Mouse (Mus musculus): Measurements from ENCODE around the gene Garnl3.

Gene Garnl3

DNA sequence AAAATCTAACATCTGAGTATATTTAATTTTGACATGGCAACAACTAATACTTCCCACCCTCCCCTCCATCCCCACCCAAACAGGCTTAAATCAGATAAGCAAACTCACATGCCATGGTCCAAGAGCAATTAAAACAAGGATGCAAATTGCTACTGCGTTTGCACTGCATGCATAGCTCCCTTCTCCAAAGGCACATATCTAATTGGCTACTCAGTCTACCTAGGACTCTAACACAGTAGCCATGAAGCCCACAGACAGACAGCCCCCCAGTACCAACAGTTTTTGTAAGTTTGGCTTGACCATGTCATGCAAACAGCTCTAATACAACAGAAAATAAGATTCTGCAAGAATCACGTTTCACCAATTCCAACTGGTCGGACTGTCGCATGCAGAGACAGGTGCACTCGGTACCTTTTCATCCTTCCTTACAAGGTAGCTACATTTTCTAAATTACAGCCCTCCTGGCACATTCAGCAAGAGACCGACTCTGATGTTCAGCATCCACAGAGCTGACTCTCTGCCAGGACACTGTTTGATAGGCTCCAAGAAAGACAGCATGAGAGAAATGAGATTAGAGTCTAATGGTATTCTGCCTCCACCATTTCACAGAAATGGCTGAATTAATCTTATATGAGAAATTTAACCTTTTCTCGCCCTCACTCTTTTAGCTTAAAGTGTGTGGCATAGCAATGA, 44.6 kb downstream of the Garnl3 start:
- peak; percentile 35 to 41 for DNase-seq

DNA sequence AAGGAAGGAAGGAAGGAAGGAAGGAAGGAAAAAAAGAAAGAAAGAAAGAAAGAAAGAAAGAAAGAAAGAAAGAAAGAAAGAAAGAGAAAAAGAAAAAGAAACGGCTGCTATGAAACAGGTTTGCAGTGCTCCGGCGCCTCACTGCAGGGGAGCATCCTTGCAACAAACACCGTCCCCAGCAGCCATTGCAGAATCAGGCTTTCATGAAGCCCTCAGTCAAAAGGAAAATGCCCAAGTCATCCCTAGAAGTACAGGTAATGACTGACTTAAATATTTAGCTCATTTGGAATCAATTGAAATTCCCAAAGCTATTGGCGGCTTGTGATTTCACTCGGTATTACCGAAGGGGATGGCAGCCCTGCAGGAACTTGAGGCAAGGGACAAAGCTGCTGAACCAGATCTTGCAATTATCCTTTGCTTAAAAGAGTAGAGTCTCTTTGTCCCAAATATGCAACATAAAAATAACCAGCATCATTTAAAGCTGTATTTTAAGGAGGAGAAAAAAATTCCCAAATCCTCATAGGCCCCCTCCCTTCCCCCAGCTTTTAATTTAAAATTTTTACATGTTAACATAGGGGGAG, 45.3 kb downstream of the Garnl3 start:
- peak in 1 of 2 experiments; percentile 35 for DNase-seq

DNA sequence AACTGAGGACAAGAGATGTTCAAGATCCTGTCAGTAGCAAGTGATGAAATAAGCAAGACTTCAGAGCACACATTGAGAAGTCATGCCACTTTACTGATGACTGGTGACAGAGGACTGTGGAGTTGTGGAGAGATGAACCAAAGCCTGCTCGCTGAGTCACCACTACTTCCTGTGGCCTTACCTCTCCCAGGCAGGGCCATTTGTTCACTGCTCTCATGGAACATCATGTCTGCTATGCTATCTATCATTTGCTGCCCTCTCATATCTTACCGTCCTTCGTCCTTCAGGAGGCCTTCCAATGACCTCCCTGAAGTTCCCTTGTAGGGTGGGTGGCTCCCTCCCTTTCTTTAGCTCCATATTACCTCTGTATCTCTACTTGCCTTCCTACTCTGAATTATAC, 47.2 kb downstream of the Garnl3 start:
- DNase-seq = no peak

DNA sequence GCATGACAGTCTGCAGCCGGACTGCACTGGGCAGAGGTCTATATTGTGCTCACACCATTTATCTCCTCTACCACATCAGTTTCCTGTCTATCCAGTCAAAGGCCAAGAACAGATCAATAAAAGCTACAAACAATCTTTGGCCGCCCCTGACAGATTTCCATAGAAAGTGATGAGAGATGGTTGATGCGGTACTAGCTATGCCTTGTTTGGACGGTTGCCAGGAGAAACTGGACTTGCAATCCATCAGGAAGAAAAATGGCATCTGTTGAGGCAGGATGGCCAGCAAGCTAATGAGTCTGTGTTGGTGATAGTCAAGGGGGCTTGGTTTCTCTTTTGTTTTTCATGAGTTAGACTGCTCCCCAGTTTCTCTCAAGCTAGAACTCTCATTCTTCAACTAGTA, 51.3 kb downstream of the Garnl3 start:
- no peak for DNase-seq

DNA sequence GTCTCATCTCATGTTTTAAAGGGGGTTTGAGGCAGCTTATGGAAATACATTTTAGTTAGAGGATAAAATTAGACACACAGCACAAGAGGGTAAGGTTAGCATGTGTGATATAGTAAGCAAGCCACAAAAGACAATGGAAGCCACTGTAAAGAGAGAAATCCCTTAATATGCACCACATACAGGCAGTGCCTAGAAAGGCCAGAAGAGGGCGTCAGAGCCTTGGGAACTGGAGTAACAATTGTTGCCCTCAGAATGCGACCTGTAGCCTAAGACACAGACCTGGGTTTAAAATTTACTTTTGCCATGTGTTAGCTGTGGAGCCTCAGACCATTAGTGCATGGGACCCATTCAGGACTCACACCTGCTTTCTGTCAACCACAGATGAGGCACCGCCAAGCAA, 54.2 kb downstream of the Garnl3 start:
- peak; percentile 49 to 59 for DNase-seq

DNA sequence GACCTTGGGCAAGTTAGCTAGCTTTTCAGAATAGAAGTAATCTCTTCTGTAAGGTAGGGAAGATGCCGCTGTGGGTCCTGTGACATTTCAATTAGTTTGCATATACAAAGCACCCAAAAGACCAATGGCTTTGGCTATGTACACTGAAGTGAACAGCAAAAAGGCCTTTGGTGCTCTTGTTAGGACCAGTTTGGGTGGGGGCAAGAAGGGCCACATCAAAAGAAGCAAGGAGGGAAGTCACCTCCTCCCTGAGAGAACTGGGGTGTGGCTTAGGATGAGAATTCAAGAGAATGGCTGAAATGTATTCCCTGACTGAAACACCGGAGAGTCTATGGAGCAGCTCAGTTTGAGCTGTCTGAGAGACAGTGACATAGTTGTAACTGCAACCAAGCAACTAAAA, 56.5 kb downstream of the Garnl3 start:
- no peak for DNase-seq

DNA sequence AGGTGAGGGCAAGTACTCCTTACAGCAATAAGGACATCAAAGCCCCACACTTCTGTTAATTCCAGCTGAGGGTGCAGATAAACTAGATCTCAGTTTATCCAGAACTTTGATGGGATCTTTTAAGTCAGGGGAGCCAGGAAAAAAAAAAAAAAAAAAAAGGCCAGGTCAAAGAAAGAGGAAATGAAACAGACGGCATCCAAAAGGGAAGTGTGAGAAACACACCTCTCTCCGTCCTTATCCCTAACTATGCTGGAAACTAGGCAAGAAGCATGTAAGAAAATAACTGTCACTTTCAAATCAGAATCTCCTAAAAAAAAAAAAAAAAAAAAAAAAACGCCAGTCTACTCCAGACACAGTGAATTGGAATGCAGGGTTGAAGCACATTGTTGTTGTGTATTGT, 57.3 kb downstream of the Garnl3 start:
- no peak for DNase-seq

DNA sequence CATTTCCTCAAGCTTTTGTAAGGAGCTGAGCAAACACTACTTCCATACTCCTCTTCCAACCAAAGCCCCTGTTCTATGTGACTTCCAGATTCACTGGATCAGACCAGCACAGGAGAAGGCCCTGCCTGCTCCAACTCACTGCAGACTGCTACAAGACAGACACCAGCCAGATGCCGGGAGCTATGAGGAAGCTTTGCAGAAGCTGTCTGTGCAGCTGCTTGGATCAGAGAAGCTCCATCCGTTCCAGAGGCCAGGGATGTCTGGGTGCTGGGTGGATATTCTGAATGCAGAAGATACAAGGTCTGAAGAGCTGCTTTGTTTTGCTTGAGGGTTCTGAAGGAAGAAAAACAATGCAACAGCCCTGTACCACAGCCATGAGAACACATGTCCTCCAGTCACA, 59.1 kb downstream of the Garnl3 start:
- DNase-seq = no peak

DNA sequence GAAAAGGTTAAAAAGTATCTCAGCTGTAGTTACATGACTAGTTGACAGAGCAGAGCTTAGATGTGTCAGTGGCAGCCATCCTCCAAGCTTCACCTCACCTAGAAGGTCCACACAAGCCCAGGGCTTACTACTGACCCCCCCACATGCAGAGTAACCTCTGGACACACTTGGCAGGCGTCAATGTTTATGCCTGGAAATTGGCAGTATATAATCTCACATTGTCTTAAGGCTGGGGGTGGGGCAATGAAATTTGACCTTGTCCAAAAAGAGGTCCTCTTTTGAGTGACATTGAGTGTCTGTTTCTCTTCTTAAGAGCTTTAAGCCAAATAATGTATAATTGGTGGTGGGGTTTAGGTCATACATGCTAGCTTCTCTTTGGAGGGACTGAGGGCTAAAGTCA, 65.8 kb downstream of the Garnl3 start:
- DNase-seq = no peak

DNA sequence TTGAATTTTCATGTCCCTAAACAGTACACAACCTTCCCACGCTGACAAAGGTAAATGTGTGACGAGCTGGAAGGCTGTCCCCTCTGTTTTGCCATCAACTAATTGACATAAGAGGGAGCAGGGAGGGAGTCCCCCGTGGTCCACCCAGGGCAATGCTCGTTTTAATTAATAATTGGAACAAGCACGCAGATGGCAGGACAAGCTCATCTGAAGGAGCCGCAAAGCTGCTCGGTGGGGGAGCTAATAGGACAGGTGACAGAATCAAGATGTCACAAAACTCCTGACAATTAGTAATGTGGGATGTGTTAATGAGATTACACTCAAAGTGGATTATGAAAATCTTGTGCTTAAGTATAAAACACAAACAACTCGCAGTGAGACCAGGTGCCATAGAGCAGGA, 68.7 kb downstream of the Garnl3 start:
- peak in 1 of 2 experiments; percentile 13 for DNase-seq

DNA sequence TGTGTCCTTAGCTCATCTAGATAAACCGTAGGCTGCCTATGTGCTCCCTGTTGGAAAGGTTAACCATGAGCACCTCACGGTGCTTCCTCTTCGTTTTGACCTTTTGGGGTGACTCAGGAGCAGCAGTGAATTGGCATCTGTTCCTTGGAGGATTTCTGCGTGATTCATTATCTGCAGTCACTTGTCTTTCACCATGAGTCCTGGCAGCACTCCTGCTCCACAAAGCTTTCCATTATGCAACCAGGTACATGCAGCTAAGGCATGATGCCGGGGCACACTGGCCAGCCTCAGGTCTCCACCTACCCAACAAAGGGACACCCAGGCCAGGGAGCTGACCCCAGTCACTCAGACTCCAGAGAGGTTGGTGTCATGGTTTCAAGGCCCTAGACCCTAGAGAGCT, 72.5 kb downstream of the Garnl3 start:
- peak; percentile 75 to 78 for DNase-seq

DNA sequence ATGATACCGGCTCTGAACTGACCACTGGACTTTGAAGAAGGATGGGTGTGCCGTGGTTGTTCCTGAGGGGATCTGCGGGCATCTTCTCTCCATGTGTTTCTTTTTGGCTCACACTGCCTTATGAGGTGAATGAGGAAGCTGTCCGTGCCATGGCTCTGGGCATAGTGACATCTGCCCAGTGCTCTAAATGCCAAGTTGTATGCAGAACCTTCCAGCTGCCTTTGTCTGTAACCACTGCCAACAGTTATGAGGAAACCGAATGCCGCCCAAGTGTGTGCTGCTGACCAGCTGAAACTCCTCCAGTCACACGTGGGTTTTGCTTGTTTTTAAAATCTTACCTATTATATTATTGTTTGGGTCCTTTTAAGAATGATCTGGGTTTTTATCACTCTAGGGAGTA, 73.9 kb downstream of the Garnl3 start:
- no peak for DNase-seq

DNA sequence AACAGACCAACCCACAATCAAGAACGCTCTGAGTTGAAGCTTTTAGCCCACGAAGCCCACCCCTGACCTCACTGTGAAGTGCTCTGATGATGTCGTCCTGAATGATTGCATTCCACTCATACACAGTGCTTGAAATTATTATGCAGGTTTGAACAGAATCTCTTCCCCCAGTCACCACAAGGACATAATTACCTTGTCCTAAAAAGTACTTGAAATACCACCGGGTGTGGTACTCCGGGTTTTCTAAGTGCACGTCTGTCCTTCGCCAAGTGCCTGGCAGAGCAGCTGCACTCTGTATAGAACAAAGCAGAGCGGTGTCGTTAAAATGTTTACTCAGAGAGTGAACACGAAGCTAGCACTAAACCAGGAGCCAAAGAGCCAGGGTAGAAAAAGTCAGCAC, 77.5 kb downstream of the Garnl3 start:
- DNase-seq = no peak

DNA sequence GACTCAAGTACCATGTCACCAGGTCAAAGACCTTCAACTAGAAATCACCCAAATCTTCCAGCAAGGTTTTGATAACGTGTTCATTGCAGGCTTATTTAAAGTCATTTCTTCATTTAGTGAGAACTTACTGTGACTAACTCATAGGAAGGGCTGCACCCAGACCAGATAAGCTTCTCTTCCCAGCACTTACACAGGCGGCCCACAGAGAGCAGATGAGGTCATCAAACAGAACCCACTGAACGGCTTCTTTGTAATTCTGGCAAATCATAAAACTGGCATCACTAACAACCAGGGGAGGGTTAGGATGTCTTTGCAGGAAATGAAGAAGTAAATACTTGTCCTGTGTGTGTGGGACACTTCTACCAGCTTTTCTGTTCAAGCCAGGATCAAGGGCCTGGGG, 84.1 kb downstream of the Garnl3 start:
- no peak for DNase-seq

DNA sequence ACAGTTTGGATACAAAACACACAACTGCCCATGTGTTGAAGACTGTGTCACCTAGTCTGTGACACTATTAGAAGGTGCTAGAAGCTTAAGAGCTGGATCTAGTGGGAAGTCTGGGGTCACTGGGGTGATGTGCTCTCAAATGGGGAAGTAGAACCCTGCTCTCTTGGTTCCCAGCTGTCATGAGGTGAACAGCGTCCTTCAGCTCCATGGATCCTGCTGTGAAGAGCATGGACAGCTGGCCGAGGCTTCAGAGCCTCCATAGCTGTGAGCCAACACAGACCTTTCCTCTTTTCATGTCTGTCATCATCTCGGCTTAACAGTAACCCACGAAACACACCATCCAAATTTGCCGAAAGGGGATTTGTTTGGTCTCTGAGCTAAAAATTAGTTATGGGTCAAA, 84.5 kb downstream of the Garnl3 start:
- no peak for DNase-seq

DNA sequence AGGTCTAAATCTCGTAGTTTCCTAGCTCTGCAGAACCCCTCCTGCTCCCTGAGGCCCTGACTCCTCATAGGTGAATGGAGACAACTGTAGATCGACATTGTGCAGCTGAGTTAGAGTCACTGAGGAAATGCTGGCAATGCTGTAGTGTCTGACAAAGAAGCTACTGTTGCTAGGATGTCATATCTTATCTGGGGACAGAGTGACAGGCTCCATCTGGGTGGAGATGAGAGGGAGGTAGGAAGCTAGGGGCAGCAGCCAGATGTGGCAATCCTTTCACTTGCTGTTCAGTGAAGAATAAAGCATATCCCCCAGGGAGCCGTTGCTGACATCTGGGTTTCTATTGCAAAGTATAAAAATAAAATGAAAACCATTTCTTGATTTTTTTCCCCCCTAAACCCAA, 85.6 kb downstream of the Garnl3 start:
- no peak for DNase-seq

DNA sequence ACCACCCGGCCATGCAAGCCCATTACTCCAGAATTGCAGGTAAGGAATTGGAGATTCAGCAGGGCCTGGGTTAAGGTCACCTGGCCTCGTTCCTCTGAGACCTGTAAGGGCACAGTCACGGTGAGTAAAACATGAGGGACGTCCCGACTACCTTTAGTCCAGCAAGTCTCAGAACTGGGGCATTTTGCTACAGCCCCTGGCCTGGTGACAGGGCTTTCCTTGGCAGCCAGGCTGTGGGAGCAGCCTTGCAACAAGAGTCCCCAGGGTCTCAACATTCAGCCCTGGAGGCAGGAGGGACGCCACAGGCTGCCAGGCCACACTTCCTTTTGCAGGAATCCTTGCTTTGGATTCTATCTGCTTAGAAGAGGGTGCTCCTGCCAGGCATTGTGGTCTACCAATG, 88.7 kb downstream of the Garnl3 start:
- no peak for DNase-seq

DNA sequence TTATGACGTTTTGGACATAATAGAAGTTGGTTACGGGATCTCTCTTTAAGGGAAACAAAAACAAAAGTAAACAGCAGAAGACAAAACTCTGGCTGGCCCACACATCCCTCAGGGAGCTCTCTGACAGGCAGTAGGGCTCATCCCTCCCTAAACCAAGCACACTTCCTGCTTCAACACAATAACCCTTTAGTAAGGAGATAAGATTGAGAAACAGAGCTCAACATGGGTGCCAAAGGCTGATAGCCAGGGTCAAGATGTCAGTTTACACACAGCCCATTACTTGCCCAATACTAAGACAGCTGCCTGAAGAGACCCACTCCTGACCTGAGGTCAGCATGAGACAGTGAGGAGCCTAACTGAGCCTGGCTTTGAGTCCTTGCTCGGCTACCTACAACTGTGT, 89.9 kb downstream of the Garnl3 start:
- no peak for DNase-seq

DNA sequence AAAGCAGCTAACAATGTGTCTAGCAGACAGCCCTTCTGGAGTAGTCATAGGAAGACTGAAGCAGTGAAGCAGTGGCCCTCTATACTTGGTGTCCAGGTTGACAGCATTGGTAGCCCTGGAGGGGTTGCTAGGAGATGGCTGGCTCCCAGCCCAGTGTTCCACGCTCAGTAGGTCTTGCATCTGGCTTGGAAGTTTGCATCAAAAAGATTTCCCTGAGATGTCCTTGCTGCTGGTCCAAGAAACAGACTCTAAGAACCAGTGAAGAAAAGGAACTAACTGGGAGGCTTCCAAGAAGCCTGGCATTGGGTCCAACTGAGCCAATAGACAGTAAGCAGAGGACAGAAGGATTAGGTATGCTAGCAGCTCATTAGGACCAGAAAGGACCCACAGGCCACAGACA, 94.0 kb downstream of the Garnl3 start:
- no peak for DNase-seq

DNA sequence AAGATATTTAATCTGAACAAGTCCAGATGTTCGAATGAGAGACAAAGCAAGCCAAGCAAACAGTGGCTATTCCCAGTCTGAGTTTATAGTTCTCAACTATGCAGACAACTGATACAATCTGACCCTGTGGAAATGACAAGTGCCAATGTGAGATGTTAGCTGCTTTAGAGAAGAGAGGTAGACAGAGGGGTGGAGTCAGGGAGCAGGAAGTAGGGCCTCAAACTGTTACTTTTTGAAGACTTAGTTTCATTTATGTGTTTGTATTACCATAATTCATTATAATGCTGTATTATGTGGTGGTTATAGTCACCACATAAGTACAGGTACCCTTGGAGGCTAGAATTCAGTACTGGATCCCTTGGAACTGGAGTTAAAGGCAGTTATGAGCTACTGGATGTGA, 96.2 kb downstream of the Garnl3 start:
- no peak for DNase-seq

DNA sequence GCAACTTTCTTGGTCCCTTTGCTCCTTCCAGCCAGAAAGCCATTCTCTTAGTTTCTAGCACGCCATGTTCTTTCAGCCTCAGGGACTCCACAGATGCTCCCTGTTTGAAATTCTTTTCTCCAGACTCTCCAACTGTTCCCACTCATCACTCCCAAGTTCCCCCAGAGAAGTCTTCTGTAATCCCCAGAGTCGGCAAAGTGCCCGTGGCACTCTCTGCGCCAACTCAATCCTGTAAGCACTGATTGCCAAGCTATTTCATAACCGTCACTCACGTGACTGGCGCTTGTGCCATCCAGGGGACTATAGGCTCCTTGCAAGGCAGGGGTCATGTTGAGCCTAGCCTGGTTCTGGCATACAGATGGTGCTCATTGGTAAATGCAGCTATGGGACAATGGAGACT, 98.2 kb downstream of the Garnl3 start:
- peak; percentile 51 to 53 for DNase-seq

DNA sequence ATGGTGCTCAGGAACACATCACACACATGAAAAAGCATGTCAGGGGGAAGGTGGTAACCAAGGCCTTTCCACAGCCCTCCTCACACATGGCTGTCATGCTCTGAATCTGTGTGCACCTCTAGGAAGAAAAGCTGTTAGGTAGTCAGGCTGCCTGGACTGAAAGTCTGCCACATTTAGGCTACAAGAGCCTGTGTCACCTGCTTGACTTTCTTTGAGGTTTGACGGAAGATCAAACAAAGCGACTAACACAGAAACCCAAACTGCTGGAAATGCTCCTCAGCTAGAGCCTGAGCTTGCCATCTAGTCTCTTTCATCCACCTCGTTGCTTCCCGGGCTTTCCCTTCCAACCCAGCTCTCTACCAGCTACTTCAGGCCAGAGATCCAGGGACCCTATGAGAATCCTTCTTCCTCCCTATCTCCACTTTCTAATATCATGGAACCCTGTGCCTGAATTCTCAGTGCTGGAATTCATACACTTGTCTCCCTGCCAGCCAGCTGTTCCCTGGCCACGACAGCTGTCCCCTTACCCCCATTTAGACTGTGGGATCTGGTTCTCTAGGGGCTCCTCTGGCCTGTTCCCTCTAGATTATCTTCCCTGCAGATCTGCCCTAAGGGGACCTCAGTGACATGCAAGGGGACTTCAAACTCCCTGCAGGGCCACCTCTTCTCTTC, 98.9 kb downstream of the Garnl3 start:
- DNase-seq = no peak

DNA sequence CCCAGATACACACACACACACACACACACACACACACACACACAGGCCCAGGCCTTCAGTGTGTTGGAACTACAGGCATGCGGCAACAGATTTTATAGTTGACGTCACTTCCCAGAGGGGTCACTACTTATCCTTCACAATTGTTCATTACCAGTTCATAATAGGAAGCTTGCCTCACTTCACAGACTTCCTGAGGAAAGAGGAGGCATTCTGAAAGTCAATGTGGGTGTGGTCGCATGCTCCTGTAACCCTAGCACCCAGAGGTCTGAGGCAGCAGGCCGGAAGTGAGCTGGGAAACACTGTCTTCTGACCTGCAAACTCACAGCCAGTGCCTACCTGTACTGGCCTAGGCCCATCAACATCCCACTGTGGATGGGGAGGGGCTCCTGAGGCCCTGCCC, 106.4 kb downstream of the Garnl3 start:
- no peak for DNase-seq

DNA sequence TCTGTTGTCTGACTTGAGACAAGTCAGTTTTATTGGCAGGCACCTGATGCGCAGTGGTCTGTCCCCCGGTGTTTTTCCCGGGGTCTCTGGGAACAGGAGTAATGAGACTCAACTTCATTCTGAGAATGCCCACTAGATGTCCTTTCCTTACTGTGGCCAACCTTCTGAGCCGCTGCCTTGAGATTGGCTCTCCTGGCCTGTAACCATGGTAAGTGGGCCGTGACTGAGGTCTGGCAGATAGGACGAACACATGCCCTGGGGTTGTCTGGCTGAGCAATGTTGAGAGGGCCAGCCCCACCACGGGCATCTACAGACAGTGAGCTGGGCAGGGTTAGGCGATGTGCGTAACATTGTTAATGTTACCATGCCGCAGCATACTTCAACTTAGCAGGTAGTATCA, 106.9 kb downstream of the Garnl3 start:
- no peak for DNase-seq

DNA sequence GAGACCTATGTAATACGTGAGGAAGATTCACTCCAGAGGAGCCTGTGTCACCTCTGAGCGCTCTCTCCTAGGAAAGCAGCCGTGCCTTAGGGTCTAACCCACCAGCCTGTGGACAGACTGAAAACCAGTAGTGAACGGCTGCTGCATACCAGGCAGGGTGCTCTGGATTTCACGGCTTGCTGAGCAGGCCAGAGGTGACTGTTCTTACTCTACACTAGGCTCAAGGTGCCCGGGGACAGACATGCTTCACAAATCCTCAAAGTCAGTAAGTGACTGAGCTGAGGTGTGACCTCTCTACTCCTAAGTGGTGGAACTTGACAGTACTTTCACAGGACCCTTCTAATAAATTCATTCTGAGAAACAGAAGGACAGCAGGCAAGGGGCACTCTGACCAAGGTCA, 108.6 kb downstream of the Garnl3 start:
- DNase-seq = no peak

All from cerebellum, adult 18-20 months (tissue).